Mouse (Mus musculus) retina, embryonic 14.5 days (tissue): ENCODE measurements around the gene Ccl19.
"Not testable (repeated sequence)": the region's sequence is repeated elsewhere in the genome, so short reads cannot be mapped to it uniquely, and the experiment has no call there.

Experiments used
- DNase-seq: peaks from one replicate; pipeline ENCODE4 v3.0.0-alpha.2; 2015; ENCODE audit warnings: low spot score

Ccl19 gene

GRCm38 (mm10) chr4:42756477-42756876, at the start of gene Ccl19:
Gene Ccl19, minus strand, starts transcription at chr4:42756577.
- not testable (repeated sequence) for DNase-seq

GRCm38 (mm10) chr4:42773893-42774292, 17.5 kb upstream of the Ccl19 start, which contains the start of gene Ccl21a:
Gene Ccl21a, minus strand, starts transcription at chr4:42773993.
- not testable (repeated sequence) for DNase-seq

GRCm38 (mm10) chr4:42735245-42735644, 21.1 kb downstream of the Ccl19 start, which contains the start of gene 4930578G10Rik:
Gene 4930578G10Rik, plus strand, starts transcription at chr4:42735545.
- DNase-seq = not testable (repeated sequence)
